Comparison of ENCODE assay signal across 8 mouse cellular contexts in the genomic region with DNA sequence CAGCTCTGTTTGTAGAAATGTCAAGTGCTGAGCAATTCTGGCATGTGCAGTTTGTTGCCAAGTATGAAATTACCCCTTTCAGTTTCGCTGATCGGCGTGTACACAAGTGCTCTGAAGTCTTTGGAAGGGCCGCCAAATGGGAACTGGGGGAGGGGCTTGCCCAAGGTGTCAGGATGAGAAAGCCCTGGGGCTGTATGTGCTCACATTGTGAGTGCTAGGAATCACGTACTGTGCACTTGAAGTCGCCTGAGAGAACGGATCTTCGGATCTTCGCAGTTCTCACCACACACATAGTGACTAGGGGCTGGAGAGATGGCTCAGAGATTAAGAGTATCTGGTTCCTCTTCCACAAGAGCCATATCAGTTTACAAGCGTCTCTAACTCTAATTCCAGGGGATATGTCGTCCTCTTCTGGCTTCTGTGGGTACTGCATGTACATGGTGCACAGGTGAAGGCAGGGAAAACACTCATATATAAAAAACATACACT. TPM values are rescaled to one million over a fixed set of nuclear protein-coding genes. Genes with fewer than 3 reads are reported as not detected.
A peak's percentile ranks its signal among the peaks of the same experiment; 100 is the strongest.
DNase-seq lines count a peak whose midpoint lies in the region; ATAC-seq and TF ChIP-seq lines count a peak whose summit lies in the region.

No protein-coding gene starts in this region.

- H3K9ac ChIP-seq in liver, embryonic 15.5 days: no peak overlapping the region
- H3K9ac ChIP-seq in stomach, postnatal 0 days (ENCODE audit: low read length): 0 out of 2 replicates have a peak overlapping the region, but pooled peaks have one; percentile 14

- intact Hi-C loops in heart, postnatal 10 days (cut with DNase I): loop anchor here (1.0 kb wide), 1 partner anchor 81 kb away; no protein-coding TSS in a partner anchor

- no peak overlapping the region for H3K27ac ChIP-seq in forebrain, embryonic 10.5 days
- H3K27ac ChIP-seq in liver, embryonic 15.5 days (replicated peaks): no peak overlapping the region
- H3K27ac ChIP-seq in stomach, postnatal 0 days (replicated peaks): no peak overlapping the region

- peak; percentile 9 for DNase-seq in G1E (ENCODE audit: low spot score)
- DNase-seq in brain, embryonic 14.5 days (ENCODE audit: low read depth): peak; percentile 80
- peak; percentile 56 for DNase-seq in forebrain, embryonic 10.5 days (ENCODE audit: extremely low spot score, low spot score)
- peak; percentile 36 to 67 for DNase-seq in heart, postnatal 10 days
- DNase-seq in kidney, postnatal 36 days: peak; percentile 54 to 83
- DNase-seq in natural killer cell, adult 2 months (ENCODE audit: low spot score in 2 of 2): peak; percentile 17 to 62
- peak; percentile 67 for DNase-seq in stomach, postnatal 0 days (ENCODE audit: low spot score)

- no peak overlapping the region; the same call in 1 of the 2 replicates for H3K4me3 ChIP-seq in G1E (ENCODE audit: low read depth, low read length)
- peak overlapping the region; percentile 40 for H3K4me3 ChIP-seq in forebrain, embryonic 10.5 days
- peak overlapping the region; percentile 26 for H3K4me3 ChIP-seq in liver, embryonic 15.5 days (replicated peaks)
- H3K4me3 ChIP-seq in stomach, postnatal 0 days (ENCODE audit: low read depth, low read length): peak overlapping the region; percentile 32

- H3K4me1 ChIP-seq in G1E (ENCODE audit: insufficient read depth, low read depth, low read length): peaks cover 9% of the 10 kb centered on the region
- peaks cover 8% of the 10 kb centered on the region for H3K4me1 ChIP-seq in forebrain, embryonic 10.5 days
- H3K4me1 ChIP-seq in liver, embryonic 15.5 days (replicated peaks): no peaks in the 10 kb centered on the region
- no peaks in the 10 kb centered on the region for H3K4me1 ChIP-seq in stomach, postnatal 0 days (replicated peaks; ENCODE audit: control insufficient read depth, insufficient read depth)

- H3K4me2 ChIP-seq in liver, embryonic 15.5 days: peak overlapping the region; percentile 54
- H3K4me2 ChIP-seq in stomach, postnatal 0 days (replicated peaks; ENCODE audit: low read depth): peak overlapping the region; percentile 49

- TF ChIP-seq CTCF in G1E (IDR thresholded peaks at IDR 0.05; ENCODE audit: low read depth, low read length): peak; percentile 99
- TF ChIP-seq CTCF in brain, embryonic 14.5 days (IDR thresholded peaks at IDR 0.05; ENCODE audit: borderline replicate concordance, extremely low read depth, insufficient read depth, insufficient read length): peak; percentile 81; the same call in 1 of the 2 replicates
- peak; percentile 98 for TF ChIP-seq CTCF in stomach, postnatal 0 days (IDR thresholded peaks at IDR 0.05; ENCODE audit: low read depth)

- H3K36me3 ChIP-seq in G1E (replicated peaks): no peaks in the 10 kb centered on the region
- H3K36me3 ChIP-seq in forebrain, embryonic 10.5 days (replicated peaks): no peaks in the 10 kb centered on the region
- no peaks in the 10 kb centered on the region for H3K36me3 ChIP-seq in liver, embryonic 15.5 days (replicated peaks)
- no peaks in the 10 kb centered on the region for H3K36me3 ChIP-seq in stomach, postnatal 0 days (ENCODE audit: control insufficient read depth, insufficient read depth, low read length)

- ATAC-seq in G1E (ENCODE audit: extremely low read depth, insufficient number of reproducible peaks, low FRiP score, poor library complexity, severe bottlenecking): peak; percentile 87
- ATAC-seq in liver, embryonic 15.5 days (ENCODE audit: insufficient read depth): no peak; the same call in 1 of the 2 replicates
- peak; percentile 65 for ATAC-seq in stomach, postnatal 0 days (ENCODE audit: low FRiP score, low TSS enrichment)

- TF ChIP-seq POLR2A in brain, embryonic 14.5 days (IDR thresholded peaks at IDR 0.05; ENCODE audit: borderline replicate concordance, extremely low read depth, insufficient read depth, insufficient read length, poor library complexity, severe bottlenecking): no peak

- TF ChIP-seq EP300 in stomach, postnatal 0 days (optimal IDR thresholded peaks at IDR 0.05): no peak

- 12% methylated on average over 11 of the region's 11 CpGs for WGBS in forebrain, embryonic 10.5 days
- WGBS in liver, embryonic 15.5 days (ENCODE audit: insufficient replicate concordance): 2% methylated on average over 11 of the region's 11 CpGs
- under 1% methylated on average over 11 of the region's 11 CpGs for WGBS in stomach, postnatal 0 days

- H3K27me3 ChIP-seq in G1E (ENCODE audit: insufficient read depth, low read length): no peaks in the 10 kb centered on the region
- H3K27me3 ChIP-seq in forebrain, embryonic 10.5 days (ENCODE audit: poor library complexity, severe bottlenecking): no peaks in the 10 kb centered on the region
- no peaks in the 10 kb centered on the region for H3K27me3 ChIP-seq in liver, embryonic 15.5 days
- H3K27me3 ChIP-seq in stomach, postnatal 0 days (ENCODE audit: control insufficient read depth, insufficient read depth, low read length): no peaks in the 10 kb centered on the region

- H3K9me3 ChIP-seq in G1E (replicated peaks): no peaks in the 10 kb centered on the region
- no peaks in the 10 kb centered on the region for H3K9me3 ChIP-seq in forebrain, embryonic 10.5 days
- no peaks in the 10 kb centered on the region for H3K9me3 ChIP-seq in liver, embryonic 15.5 days (replicated peaks)
- H3K9me3 ChIP-seq in stomach, postnatal 0 days (ENCODE audit: control insufficient read depth, low read length): no peaks in the 10 kb centered on the region

RNA-seq across cellular contexts. Expression of a gene that starts 25.3 kb away (rescaled TPM):
- total RNA-seq in G1E (2014; fragmentation: Nextera tagmentation) (83.2 and 99.5 TPM in 2 replicates), G1E (2017) (121 and 122 TPM in 2 replicates)
- polyA plus RNA-seq in G1E (2012): 6.6 and 6.7 TPM in 2 replicates
- 87.6 and 101 TPM in 2 replicates for polyA plus RNA-seq in brain, embryonic 14.5 days (2012; rRNA removed)
- polyA plus RNA-seq in forebrain, embryonic 10.5 days (2016; fragmentation: Nextera tagmentation; extraction: Ambion mirVana): 136 and 137 TPM in 2 replicates
- total RNA-seq in heart, postnatal 10 days (2021): 10 to 100 TPM; 32.2 to 32.6 TPM
- 41.9 and 46.0 TPM in 2 replicates for polyA plus RNA-seq in liver, embryonic 15.5 days (2015; fragmentation: Nextera tagmentation; extraction: Ambion mirVana)
- 43.7 and 44.6 TPM in 2 replicates for polyA plus RNA-seq in stomach, postnatal 0 days (2015; fragmentation: Nextera tagmentation; extraction: Ambion mirVana)

RNA-seq across cellular contexts. Expression of a gene that starts 30.9 kb away (rescaled TPM):
- not detected in 2 replicates for total RNA-seq in G1E (2014; fragmentation: Nextera tagmentation)
- total RNA-seq in G1E (2017): 0.06 and 0.11 TPM in 2 replicates
- polyA plus RNA-seq in G1E (2012): not detected in 2 replicates
- 0.06 and 0.08 TPM in 2 replicates for polyA plus RNA-seq in brain, embryonic 14.5 days (2012; rRNA removed)
- not detected in 2 replicates for polyA plus RNA-seq in forebrain, embryonic 10.5 days (2016; fragmentation: Nextera tagmentation; extraction: Ambion mirVana)
- under 1 TPM in 1 of 2 experiments, not detected in 1; 0.07 TPM for total RNA-seq in heart, postnatal 10 days (2021)
- 533 and 675 TPM in 2 replicates for polyA plus RNA-seq in liver, embryonic 15.5 days (2015; fragmentation: Nextera tagmentation; extraction: Ambion mirVana)
- 2.8 and 6.1 TPM in 2 replicates for polyA plus RNA-seq in stomach, postnatal 0 days (2015; fragmentation: Nextera tagmentation; extraction: Ambion mirVana)

RNA-seq across cellular contexts. Expression of a gene that starts 47.1 kb away (rescaled TPM):
- total RNA-seq in G1E (2014; fragmentation: Nextera tagmentation) (not detected in 2 replicates), G1E (2017) (0.05 and 0.06 TPM in 2 replicates)
- not detected in 2 replicates for polyA plus RNA-seq in G1E (2012)
- polyA plus RNA-seq in brain, embryonic 14.5 days (2012; rRNA removed): 0.69 and 1.8 TPM in 2 replicates
- not detected in 2 replicates for polyA plus RNA-seq in forebrain, embryonic 10.5 days (2016; fragmentation: Nextera tagmentation; extraction: Ambion mirVana)
- total RNA-seq in heart, postnatal 10 days (2021): 1 to 10 TPM; 1.3 to 1.4 TPM
- polyA plus RNA-seq in liver, embryonic 15.5 days (2015; fragmentation: Nextera tagmentation; extraction: Ambion mirVana): 0.01 and 0.02 TPM in 2 replicates
- 0.35 and 0.53 TPM in 2 replicates for polyA plus RNA-seq in stomach, postnatal 0 days (2015; fragmentation: Nextera tagmentation; extraction: Ambion mirVana)

RNA-seq across cellular contexts. Expression of a gene that starts 54.7 kb away (rescaled TPM):
- total RNA-seq in G1E (2014; fragmentation: Nextera tagmentation): not detected in 2 replicates
- total RNA-seq in G1E (2017): 0.05 and 0.17 TPM in 2 replicates
- not detected in 2 replicates for polyA plus RNA-seq in G1E (2012)
- 0.09 and 0.10 TPM in 2 replicates for polyA plus RNA-seq in brain, embryonic 14.5 days (2012; rRNA removed)
- polyA plus RNA-seq in forebrain, embryonic 10.5 days (2016; fragmentation: Nextera tagmentation; extraction: Ambion mirVana): not detected in 2 replicates
- under 1 TPM in 1 of 2 experiments, not detected in 1; 0.12 TPM for total RNA-seq in heart, postnatal 10 days (2021)
- polyA plus RNA-seq in liver, embryonic 15.5 days (2015; fragmentation: Nextera tagmentation; extraction: Ambion mirVana): 921 and 1,132 TPM in 2 replicates
- polyA plus RNA-seq in stomach, postnatal 0 days (2015; fragmentation: Nextera tagmentation; extraction: Ambion mirVana): 3.9 and 10.0 TPM in 2 replicates

Comparison
In these comparisons a context has a peak if more than half of its experiments do, and no peak if none do; other contexts are left out.
1. DNase-seq: peak in every context shown above with its lines; median percentile 80 in brain, embryonic 14.5 days; 68 in kidney, postnatal 36 days; 67 in stomach, postnatal 0 days; 56 in forebrain, embryonic 10.5 days; 52 in heart, postnatal 10 days; 40 in natural killer cell, adult 2 months; 9 in G1E.
2. RNA of a gene that starts 30.9 kb away (polyA plus RNA-seq): 533 to 675 TPM in liver, embryonic 15.5 days; 2.8 to 6.1 TPM in stomach, postnatal 0 days, 0.06 to 0.08 TPM in brain, embryonic 14.5 days, not detected in G1E and not detected in forebrain, embryonic 10.5 days; every median in the first group is over 10 times any median in the second.
3. Peak in every context shown above with its lines, with median percentiles within 50 percentile points of each other: CTCF ChIP-seq.